Mouse (Mus musculus): ENCODE results near the gene Lrp10.

- no peak for TF ChIP-seq CTCF (conservative IDR thresholded peaks at IDR 0.05; ENCODE audit: insufficient read depth, insufficient read length, low read depth, low read length)
- TF ChIP-seq POLR2A (IDR thresholded peaks at IDR 0.05; ENCODE audit: low read depth, low read length), result no peak
Observed at GRCm38 (mm10) chr14:54474744-54475143, 10.8 kb downstream of the Lrp10 start.

All from kidney, adult 2 months (tissue).